Mouse (Mus musculus) liver, embryonic 13.5 days (tissue): ENCODE results near the gene Simc1. TPM values are rescaled to one million over a fixed set of nuclear protein-coding genes. Genes with fewer than 3 reads are reported as not detected.

Experiments used
- ATAC-seq: fragments of 200-750 bp; cut with Nextera tagmentation; 2 replicates; pipeline ENCODE4 v1.8.0; 2017; ENCODE audit warnings: low read depth, mild to moderate bottlenecking, moderate number of reproducible peaks, moderate library complexity
- DNase-seq: peaks from one replicate; pipeline ENCODE4 v3.0.0; 2022
- H3K27ac ChIP-seq: fragments of 300-500 bp; sonication (generic); 2 replicates; pipeline ENCODE4 v1.5.1; 2015; ENCODE audit warnings: moderate library complexity, mild to moderate bottlenecking, inconsistent platforms
- H3K27me3 ChIP-seq: fragments of 300-500 bp; sonication (generic); 2 replicates; pipeline ENCODE4 v1.6.1; 2015; ENCODE audit warnings: mild to moderate bottlenecking, inconsistent platforms
- H3K36me3 ChIP-seq: fragments of 300-500 bp; sonication (generic); 2 replicates; pipeline ENCODE4 v1.6.1; 2015; ENCODE audit warnings: mild to moderate bottlenecking, inconsistent platforms
- H3K4me1 ChIP-seq: fragments of 300-500 bp; sonication (generic); replicated peaks from 2 replicates; pipeline ENCODE4 v1.6.1; 2015; ENCODE audit warnings: inconsistent platforms
- H3K4me2 ChIP-seq: fragments of 300-500 bp; sonication (generic); 2 replicates; pipeline ENCODE4 v1.6.1; 2015; ENCODE audit warnings: inconsistent platforms, mild to moderate bottlenecking, moderate library complexity
- H3K4me3 ChIP-seq: fragments of 300-500 bp; sonication (generic); replicated peaks from 2 replicates; pipeline ENCODE4 v1.5.1; 2015; ENCODE audit warnings: mild to moderate bottlenecking, inconsistent platforms
- H3K9ac ChIP-seq: fragments of 300-500 bp; sonication (generic); 2 replicates; pipeline ENCODE4 v1.6.1; 2015; ENCODE audit warnings: mild to moderate bottlenecking, inconsistent platforms
- H3K9me3 ChIP-seq: fragments of 300-500 bp; sonication (generic); replicated peaks from 2 replicates; pipeline ENCODE4 v1.6.1; 2016; ENCODE audit warnings: inconsistent platforms
- WGBS: fragments of 180-500 bp; shearing (Covaris S2); methylation state at CpG from one replicate; pipeline ENCODE4 v1.1.7; 2015; ENCODE audit not compliant: insufficient replicate concordance; 5-methylcytosine and 5-hydroxymethylcytosine counted together
- polyA plus RNA-seq: library from polyadenylated mRNA; unstranded; fragments of >200 nt; fragmentation: Nextera tagmentation; extraction: Ambion mirVana; gene quantifications from 2 replicates; pipeline ENCODE4 v1.2.1, GENCODE M21; 2015

The Simc1 gene
- polyA plus RNA-seq, 1 experiment from 2014 or later = 2.3 TPM

DNA sequence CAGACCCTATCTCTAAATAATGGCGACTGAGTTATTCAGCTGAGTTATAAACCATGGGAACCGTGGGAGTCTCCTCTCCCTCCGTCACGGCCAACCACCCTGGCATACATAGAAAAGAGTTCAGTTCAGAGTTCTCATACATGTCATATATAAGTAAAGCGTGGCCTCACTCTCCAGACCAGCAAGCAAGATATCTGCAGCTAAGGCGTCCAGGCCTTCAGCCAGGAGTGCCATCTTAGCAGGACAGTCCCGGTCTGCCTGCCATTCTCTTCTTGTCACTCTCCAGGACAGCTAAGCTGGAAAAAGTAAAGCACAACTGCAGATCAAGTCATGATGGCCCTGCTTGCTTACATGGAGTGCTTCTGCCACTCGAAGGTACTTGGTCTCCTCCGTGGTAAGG is 52.6 kb downstream of the Simc1 start:
- Histone ChIP-seq H3K9me3 (no peaks in the 10 kb centered on the region), H3K4me1 (no peaks in the 10 kb centered on the region), H3K9ac (no peak overlapping the region), H3K4me3 (no peak overlapping the region), H3K4me2 (no peak overlapping the region), H3K36me3 (peaks cover 94% of the 10 kb centered on the region), H3K27me3 (no peaks in the 10 kb centered on the region), H3K27ac (no peak overlapping the region)
- WGBS = 83% methylated on average over 9 of the region's 9 CpGs
- DNase-seq (no peak), ATAC-seq (no peak)

DNA sequence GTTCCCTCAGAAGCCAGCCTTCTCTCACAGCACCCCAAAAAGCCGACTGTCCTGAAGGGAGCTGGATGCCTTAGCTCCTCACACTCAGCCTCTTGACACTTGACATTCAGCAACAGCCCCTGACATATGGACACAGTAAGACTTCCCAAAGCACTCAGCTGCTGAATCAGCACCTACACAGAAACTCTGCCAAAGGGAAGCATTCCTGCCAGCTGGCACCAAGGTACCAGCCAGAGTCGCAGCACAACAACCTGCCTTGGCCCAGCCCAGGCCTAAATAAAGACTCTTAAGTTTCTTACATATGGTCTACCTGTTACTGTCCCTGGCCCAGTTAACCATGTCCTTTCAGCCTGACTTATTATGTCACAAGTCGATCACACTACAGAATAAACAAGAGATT is 53.2 kb downstream of the Simc1 start:
- WGBS = 84% methylated on average over 3 of the region's 3 CpGs
- no peak overlapping the region for H3K4me2 ChIP-seq
- no peak overlapping the region for H3K9ac ChIP-seq
- no peaks in the 10 kb centered on the region for H3K4me1 ChIP-seq
- H3K9me3 ChIP-seq = no peaks in the 10 kb centered on the region
- ATAC-seq (no peak), DNase-seq (no peak)
- no peak overlapping the region for H3K4me3 ChIP-seq
- H3K36me3 ChIP-seq = peaks cover 94% of the 10 kb centered on the region
- H3K27me3 ChIP-seq = no peaks in the 10 kb centered on the region
- H3K27ac ChIP-seq = no peak overlapping the region

DNA sequence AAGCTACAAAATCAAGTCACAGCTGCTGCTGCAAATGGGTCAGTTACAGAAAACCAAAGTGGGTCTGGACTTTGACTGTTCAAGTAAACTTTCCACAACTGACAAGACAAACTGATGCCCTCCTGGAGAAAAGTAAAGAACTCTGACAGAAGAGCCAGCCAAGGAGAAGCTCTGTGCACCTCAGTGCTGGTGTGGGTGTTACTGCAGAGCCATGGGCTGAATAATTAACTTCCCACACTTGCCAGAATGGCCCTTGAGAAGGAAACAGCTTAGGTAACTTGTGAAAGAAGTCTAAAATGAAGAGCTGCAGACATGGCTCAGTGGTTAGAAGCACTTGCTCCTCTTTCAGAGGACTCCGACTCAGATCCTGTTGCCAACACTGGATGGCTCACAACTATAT is 54.1 kb downstream of the Simc1 start:
- no peak for DNase-seq
- Histone ChIP-seq H3K4me2 (no peak overlapping the region), H3K27ac (no peak overlapping the region)

DNA sequence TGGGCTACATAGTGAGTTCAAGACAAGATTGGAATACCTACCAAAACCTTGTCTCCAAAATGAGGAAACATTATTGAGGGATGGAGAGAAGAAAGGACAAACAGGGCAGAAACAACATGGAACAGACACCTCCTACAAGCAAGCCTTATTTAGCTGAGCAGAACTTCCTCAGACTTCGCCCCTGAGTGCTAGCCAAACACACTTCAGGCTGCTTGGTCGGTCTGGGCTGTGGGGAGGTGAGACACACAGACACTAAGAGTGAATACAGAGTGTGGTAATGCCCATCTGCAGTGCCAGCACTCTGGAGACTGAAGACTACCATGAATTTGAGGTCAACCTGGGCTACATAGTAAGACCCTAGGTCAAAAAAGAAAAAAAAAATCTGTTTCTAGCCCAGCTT is 56.1 kb downstream of the Simc1 start:
- H3K4me3 ChIP-seq = no peak overlapping the region
- no peaks in the 10 kb centered on the region for H3K27me3 ChIP-seq
- H3K4me2 ChIP-seq = no peak overlapping the region
- no peaks in the 10 kb centered on the region for H3K9me3 ChIP-seq
- no peak for ATAC-seq
- H3K36me3 ChIP-seq = peaks cover 82% of the 10 kb centered on the region
- no peak for DNase-seq
- H3K9ac ChIP-seq = no peak overlapping the region
- peaks cover 20% of the 10 kb centered on the region for H3K4me1 ChIP-seq
- 91% methylated on average over 2 of the region's 2 CpGs for WGBS
- H3K27ac ChIP-seq = no peak overlapping the region

More for the DNA sequence above, 54.1 kb downstream of the Simc1 start:
- H3K36me3 ChIP-seq = peaks cover 93% of the 10 kb centered on the region
- H3K9ac ChIP-seq = no peak overlapping the region
- no peaks in the 10 kb centered on the region for H3K27me3 ChIP-seq
- H3K4me3 ChIP-seq = no peak overlapping the region
- 90% methylated on average over 1 of the region's 1 CpGs for WGBS
- ATAC-seq = no peak
- H3K4me1 ChIP-seq = peaks cover 3% of the 10 kb centered on the region
- no peaks in the 10 kb centered on the region for H3K9me3 ChIP-seq

DNA sequence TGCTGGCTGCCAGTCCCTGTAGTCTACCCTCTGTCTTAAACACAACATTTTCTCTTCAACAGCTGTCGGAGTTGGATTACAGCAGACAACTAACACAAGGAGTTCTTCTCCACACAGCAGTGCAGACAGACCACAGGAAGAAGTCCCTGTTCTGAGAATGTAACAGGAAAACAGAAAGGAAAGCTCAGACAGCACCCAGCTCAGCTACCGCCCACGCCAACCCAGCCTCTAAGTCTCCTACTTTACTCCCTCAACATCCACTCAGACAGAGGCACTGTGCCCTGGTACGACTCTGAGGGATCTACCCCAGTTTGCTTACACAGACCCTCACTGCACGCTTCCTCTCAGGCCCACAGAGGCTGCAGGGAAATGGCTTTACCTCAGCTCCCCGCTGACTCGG is 57.0 kb downstream of the Simc1 start:
- Histone ChIP-seq H3K4me1 (peaks cover 24% of the 10 kb centered on the region), H3K27ac (no peak overlapping the region), H3K9me3 (no peaks in the 10 kb centered on the region), H3K27me3 (no peaks in the 10 kb centered on the region), H3K4me2 (no peak overlapping the region), H3K4me3 (no peak overlapping the region), H3K9ac (no peak overlapping the region), H3K36me3 (peaks cover 73% of the 10 kb centered on the region)
- ATAC-seq (no peak), DNase-seq (no peak)
- 87% methylated on average over 7 of the region's 7 CpGs for WGBS

DNA sequence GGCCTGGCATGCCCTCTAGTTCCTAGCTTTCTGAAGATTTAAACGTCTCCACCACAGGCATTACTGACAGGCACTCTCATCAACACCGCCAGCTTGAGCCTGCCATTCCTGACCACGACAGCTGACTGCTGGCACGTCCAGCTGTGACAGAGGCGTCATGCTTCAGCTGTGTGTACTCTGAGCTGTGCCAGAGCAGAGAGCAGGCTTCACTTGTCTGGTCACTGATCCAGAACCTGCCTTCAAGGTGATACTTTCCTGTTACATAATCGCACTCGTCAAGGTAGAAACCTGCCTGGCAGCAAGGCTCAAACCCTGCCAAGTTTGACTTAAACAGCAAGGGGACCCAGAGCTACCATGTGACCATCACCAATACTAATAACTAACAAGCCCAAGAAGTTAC is 59.0 kb downstream of the Simc1 start:
- H3K27ac ChIP-seq = no peak overlapping the region
- 71% methylated on average over 7 of the region's 7 CpGs for WGBS
- no peak overlapping the region for H3K4me3 ChIP-seq
- no peaks in the 10 kb centered on the region for H3K9me3 ChIP-seq
- H3K9ac ChIP-seq = no peak overlapping the region
- peaks cover 35% of the 10 kb centered on the region for H3K4me1 ChIP-seq
- H3K4me2 ChIP-seq = no peak overlapping the region
- peaks cover 56% of the 10 kb centered on the region for H3K36me3 ChIP-seq
- no peaks in the 10 kb centered on the region for H3K27me3 ChIP-seq
- no peak for ATAC-seq
- DNase-seq = no peak

DNA sequence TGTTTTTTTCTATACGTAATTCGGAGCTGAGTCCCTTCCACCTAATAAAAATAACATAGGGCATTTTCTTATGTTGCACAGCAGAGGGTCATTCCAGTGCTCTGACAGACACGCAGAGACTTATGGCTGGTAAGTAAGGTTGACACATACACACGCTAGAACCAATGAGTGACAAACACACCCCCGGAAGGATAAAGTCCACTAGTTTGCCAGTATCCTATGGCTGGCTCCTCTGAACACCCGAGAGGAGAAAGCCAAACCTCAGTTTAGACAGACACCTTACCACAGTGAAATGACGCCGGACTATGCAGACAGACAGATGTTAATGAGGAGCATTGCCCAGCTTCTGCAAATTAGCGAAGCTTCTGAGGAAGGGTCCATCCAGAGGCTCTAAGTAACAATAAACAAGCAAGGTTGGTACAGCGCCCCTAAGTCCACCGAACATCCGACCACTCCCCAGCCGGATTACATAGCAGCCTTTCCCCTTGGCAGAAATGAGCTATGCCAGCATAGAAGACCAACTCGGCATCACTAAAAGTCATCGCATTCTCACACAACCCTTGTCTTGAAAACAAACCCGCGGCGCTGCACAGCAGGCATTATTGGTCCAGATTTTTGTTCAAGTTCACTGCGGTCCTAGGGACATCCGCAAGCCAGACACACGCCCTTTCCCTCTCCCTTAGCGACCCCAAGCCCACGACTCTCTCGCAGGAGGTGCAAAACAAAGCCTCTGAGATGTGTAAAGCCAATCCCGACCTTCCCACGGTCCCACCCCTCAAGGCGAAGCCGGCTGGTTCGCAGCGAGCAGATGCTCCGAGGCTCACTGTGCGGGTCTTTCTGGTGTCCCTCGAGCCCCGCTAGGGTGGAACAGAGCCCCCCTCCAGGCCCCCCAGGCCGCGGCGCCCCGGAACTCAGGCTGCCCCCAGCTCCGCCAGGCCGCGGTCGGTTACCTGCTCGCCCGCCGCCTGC is 60.9 kb downstream of the Simc1 start:
- DNase-seq = no peak
- ATAC-seq = peak; percentile 51
- Histone ChIP-seq H3K27ac (peak overlapping the region; percentile 85), H3K4me2 (peak overlapping the region; percentile 80), H3K9ac (peak overlapping the region; percentile 99), H3K9me3 (no peaks in the 10 kb centered on the region), H3K4me3 (peak overlapping the region; percentile 99), H3K36me3 (peaks cover 36% of the 10 kb centered on the region), H3K27me3 (no peaks in the 10 kb centered on the region), H3K4me1 (peaks cover 46% of the 10 kb centered on the region)
- WGBS = 9% methylated on average over 44 of the region's 45 CpGs

DNA sequence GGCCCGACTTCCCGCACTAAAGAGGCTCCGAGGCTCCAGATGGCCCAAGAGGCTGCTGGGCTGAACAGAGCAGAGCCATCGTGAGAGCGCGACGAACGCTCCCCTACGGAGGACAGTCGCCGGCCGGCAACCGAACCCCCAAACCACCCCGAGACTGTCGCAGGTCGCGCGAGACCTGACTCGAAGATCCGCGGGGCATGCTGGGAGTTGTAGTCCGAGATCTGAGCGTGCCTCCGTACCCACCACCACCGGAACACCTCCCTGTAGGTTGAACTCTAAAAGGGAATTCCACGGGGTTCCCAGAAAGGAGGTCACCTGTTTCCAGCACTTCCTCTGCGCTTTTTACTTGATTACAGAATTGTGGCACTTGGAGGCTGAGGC is 61.6 kb downstream of the Simc1 start, which contains the start of gene 4833439L19Rik:
Gene 4833439L19Rik, minus strand, starts transcription at position 235 of the 381 bp plus-strand sequence.
- peak; percentile 92 for ATAC-seq

DNA sequence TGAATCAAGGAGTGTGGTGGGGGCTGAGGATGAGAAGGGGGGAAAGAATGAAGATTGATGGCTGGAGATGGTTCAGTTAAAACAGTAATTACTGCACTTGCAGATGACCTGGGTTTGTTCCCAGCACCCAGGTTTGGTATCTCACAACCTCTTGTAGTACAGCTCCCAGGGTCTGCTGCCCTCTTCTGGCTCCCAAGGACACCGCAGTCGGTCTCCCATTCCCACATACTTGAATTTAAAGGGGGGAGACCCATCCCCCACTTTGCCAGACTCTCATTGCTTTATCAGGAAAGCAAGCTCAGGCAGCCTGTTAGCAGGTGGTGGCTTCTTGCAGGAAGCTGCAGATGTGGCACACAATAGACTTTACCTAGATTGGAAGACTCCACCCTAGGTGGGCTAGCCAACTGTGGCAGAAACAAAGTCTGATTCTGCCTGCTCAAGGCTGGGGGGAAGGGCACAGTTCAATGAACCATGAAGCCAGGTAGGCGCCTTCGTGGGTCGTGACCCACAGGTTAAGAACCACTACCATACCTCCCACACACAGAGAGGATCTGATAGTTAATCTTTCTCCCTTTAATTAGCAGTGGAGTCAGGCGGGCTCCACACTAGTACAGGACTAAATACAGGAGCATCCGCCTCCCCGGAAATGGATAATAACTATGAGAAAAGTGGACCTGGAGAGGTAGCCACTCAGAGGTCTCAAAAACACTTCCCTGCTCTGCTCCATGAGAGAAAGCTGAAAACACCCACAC is 62.2 kb downstream of the Simc1 start:
- WGBS = 39% methylated on average over 8 of the region's 8 CpGs
- peak overlapping the region; percentile 99 for H3K9ac ChIP-seq
- DNase-seq (peak; percentile 50), ATAC-seq (peak; percentile 55)
- H3K4me3 ChIP-seq = peak overlapping the region; percentile 99
- H3K9me3 ChIP-seq = no peaks in the 10 kb centered on the region
- peaks cover 46% of the 10 kb centered on the region for H3K4me1 ChIP-seq
- peak overlapping the region; percentile 80 for H3K4me2 ChIP-seq
- peaks cover 24% of the 10 kb centered on the region for H3K36me3 ChIP-seq
- H3K27ac ChIP-seq = peak overlapping the region; percentile 85
- no peaks in the 10 kb centered on the region for H3K27me3 ChIP-seq

More for the DNA sequence above, 61.6 kb downstream of the Simc1 start, which contains the start of gene 4833439L19Rik:
- peak within 1 kb of the TSS; percentile 85 for H3K27ac ChIP-seq
- H3K9ac ChIP-seq = peak within 1 kb of the TSS; percentile 99
- peak; percentile 91 for DNase-seq
- peak within 1 kb of the TSS; percentile 99 for H3K4me3 ChIP-seq
- H3K36me3 ChIP-seq = peaks cover 29% of the 10 kb centered on the region
- H3K4me2 ChIP-seq = peak within 1 kb of the TSS; percentile 80
- 0% methylated on average over 27 of the region's 27 CpGs for WGBS
- no peaks in the 10 kb centered on the region for H3K27me3 ChIP-seq
- no peaks in the 10 kb centered on the region for H3K9me3 ChIP-seq
- H3K4me1 ChIP-seq = peaks cover 46% of the 10 kb centered on the region

DNA sequence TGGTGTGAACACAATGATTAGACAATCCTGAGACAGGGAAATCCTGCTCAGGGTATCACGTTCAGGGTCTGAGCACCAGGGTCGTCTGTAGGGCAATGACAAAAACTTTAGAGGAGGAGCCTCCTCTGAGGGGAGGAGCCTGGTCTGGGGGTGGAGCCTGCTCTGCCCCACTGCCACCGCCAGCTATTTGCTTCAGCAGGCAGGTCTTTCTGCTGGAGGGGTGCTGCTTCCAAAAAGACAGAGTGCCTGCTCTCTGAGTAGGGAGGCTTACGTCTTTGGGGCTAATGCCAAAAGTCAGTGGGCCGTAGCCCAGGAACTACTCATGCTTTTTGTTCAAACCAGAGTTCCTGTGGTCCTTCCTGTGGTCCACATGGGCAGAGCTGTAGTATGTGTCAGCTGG is 64.8 kb downstream of the Simc1 start:
- no peak overlapping the region for H3K9ac ChIP-seq
- no peak overlapping the region for H3K27ac ChIP-seq
- no peaks in the 10 kb centered on the region for H3K36me3 ChIP-seq
- H3K27me3 ChIP-seq = no peaks in the 10 kb centered on the region
- WGBS = 36% methylated on average over 5 of the region's 5 CpGs
- peaks cover 37% of the 10 kb centered on the region for H3K4me1 ChIP-seq
- DNase-seq (no peak), ATAC-seq (no peak)
- no peak overlapping the region for H3K4me3 ChIP-seq
- H3K9me3 ChIP-seq = no peaks in the 10 kb centered on the region
- no peak overlapping the region for H3K4me2 ChIP-seq

DNA sequence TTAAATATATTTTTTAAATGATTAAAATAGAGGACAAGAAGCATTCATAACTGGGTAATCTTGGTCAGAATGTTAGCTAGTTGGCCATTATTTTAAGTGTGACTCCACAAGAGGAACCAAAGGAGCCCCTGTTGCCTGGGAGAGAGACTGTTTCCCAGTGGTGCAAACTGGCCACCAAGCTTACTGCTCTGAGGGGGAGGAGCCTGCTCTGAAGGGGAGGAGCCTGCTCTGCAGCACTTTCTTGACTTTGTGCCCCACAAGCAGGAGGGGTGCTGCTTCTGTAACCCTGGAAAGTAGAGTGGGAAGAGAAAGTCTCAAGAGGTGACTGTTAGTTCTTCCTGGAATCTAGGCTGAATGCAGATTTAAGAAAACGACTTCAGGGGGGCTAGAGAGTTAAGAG is 65.7 kb downstream of the Simc1 start:
- Histone ChIP-seq H3K9me3 (no peaks in the 10 kb centered on the region), H3K36me3 (no peaks in the 10 kb centered on the region), H3K4me2 (no peak overlapping the region), H3K4me1 (peaks cover 36% of the 10 kb centered on the region), H3K27me3 (no peaks in the 10 kb centered on the region), H3K4me3 (no peak overlapping the region), H3K27ac (no peak overlapping the region), H3K9ac (no peak overlapping the region)
- DNase-seq (no peak), ATAC-seq (no peak)
- WGBS = 46% methylated on average over 1 of the region's 1 CpGs
